Mouse (Mus musculus) liver, embryonic 13.5 days (tissue): ENCODE data around the gene Ntrk1. TPM values are rescaled to one million over a fixed set of nuclear protein-coding genes. Genes with fewer than 3 reads are reported as not detected.

ENCODE experiments used
- ATAC-seq: fragments of 200-750 bp; cut with Nextera tagmentation; 2 replicates; pipeline ENCODE4 v1.8.0; 2017; ENCODE audit warnings: low read depth, mild to moderate bottlenecking, moderate number of reproducible peaks, moderate library complexity
- DNase-seq: peaks from one replicate; pipeline ENCODE4 v3.0.0; 2022
- H3K27ac ChIP-seq: fragments of 300-500 bp; sonication (generic); 2 replicates; pipeline ENCODE4 v1.5.1; 2015; ENCODE audit warnings: moderate library complexity, mild to moderate bottlenecking, inconsistent platforms
- H3K27me3 ChIP-seq: fragments of 300-500 bp; sonication (generic); 2 replicates; pipeline ENCODE4 v1.6.1; 2015; ENCODE audit warnings: mild to moderate bottlenecking, inconsistent platforms
- H3K36me3 ChIP-seq: fragments of 300-500 bp; sonication (generic); 2 replicates; pipeline ENCODE4 v1.6.1; 2015; ENCODE audit warnings: mild to moderate bottlenecking, inconsistent platforms
- H3K4me1 ChIP-seq: fragments of 300-500 bp; sonication (generic); replicated peaks from 2 replicates; pipeline ENCODE4 v1.6.1; 2015; ENCODE audit warnings: inconsistent platforms
- H3K4me2 ChIP-seq: fragments of 300-500 bp; sonication (generic); 2 replicates; pipeline ENCODE4 v1.6.1; 2015; ENCODE audit warnings: inconsistent platforms, mild to moderate bottlenecking, moderate library complexity
- H3K4me3 ChIP-seq: fragments of 300-500 bp; sonication (generic); replicated peaks from 2 replicates; pipeline ENCODE4 v1.5.1; 2015; ENCODE audit warnings: mild to moderate bottlenecking, inconsistent platforms
- H3K9ac ChIP-seq: fragments of 300-500 bp; sonication (generic); 2 replicates; pipeline ENCODE4 v1.6.1; 2015; ENCODE audit warnings: mild to moderate bottlenecking, inconsistent platforms
- H3K9me3 ChIP-seq: fragments of 300-500 bp; sonication (generic); replicated peaks from 2 replicates; pipeline ENCODE4 v1.6.1; 2016; ENCODE audit warnings: inconsistent platforms
- WGBS: fragments of 180-500 bp; shearing (Covaris S2); methylation state at CpG from one replicate; pipeline ENCODE4 v1.1.7; 2015; ENCODE audit not compliant: insufficient replicate concordance; 5-methylcytosine and 5-hydroxymethylcytosine counted together
- polyA plus RNA-seq: library from polyadenylated mRNA; unstranded; fragments of >200 nt; fragmentation: Nextera tagmentation; extraction: Ambion mirVana; gene quantifications from 2 replicates; pipeline ENCODE4 v1.2.1, GENCODE M21; 2015

The Ntrk1 gene
- polyA plus RNA-seq, 1 experiment from 2014 or later = 0.27 TPM

GRCm38 (mm10) chr3:87749977-87750376 is 45.0 kb downstream of the Ntrk1 start:
- Histone ChIP-seq H3K4me1 (no peaks in the 10 kb centered on the region), H3K9ac (no peak overlapping the region), H3K27ac (no peak overlapping the region), H3K4me3 (no peak overlapping the region), H3K27me3 (no peaks in the 10 kb centered on the region), H3K36me3 (0 out of 2 replicates have a peak, but pooled peaks cover 5% of the 10 kb centered on the region), H3K4me2 (no peak overlapping the region), H3K9me3 (no peaks in the 10 kb centered on the region)
- no peak for ATAC-seq
- WGBS = 80% methylated on average over 12 of the region's 12 CpGs
- no peak for DNase-seq

DNA sequence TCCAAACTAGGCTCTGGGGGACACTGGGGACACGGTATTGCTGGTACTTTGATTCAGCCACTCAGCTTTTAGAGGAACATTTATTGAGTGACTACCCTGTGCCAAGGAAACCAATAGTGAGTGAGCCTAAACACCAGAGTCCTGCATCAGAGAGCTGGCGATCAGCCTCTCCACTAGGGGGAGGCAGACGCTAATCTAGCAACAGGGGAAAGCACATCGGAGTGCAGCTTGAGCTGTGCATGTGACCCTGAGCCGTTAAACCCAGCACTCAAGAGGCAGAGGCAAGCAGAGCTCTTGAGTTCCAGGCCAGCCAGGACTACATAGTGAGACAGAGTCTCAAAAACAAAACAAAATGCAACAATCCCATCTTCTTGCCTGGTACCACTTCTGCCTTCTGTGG is 45.9 kb downstream of the Ntrk1 start:
- Histone ChIP-seq H3K9me3 (no peaks in the 10 kb centered on the region), H3K4me1 (no peaks in the 10 kb centered on the region), H3K9ac (no peak overlapping the region), H3K4me2 (no peak overlapping the region), H3K27ac (no peak overlapping the region), H3K27me3 (no peaks in the 10 kb centered on the region), H3K4me3 (no peak overlapping the region), H3K36me3 (0 out of 2 replicates have a peak, but pooled peaks cover 5% of the 10 kb centered on the region)
- ATAC-seq (no peak), DNase-seq (no peak)
- 21% methylated on average over 5 of the region's 5 CpGs for WGBS

DNA sequence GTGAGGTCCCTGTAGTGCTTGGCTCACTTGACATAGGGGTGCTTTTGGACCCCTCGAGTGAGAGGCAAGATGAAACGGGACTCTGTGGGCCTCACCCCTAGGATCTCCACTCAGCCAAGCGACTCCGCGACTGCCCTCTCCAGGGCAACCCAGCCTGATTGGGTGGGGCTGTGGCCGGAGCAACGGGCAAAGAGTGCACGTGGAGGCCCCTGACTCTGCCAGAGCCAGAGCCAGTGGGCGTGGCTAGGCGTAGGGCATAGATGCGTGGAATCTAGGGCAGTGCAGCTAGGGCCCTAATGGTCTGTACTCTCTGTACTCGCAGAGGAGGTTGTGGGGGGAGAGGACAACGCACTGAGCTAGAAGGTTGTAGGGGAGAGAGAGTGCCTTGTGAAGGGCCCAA is 46.5 kb downstream of the Ntrk1 start, which contains the start of gene Lrrc71:
TSS of gene Lrrc71 (minus strand) at position 195 of the 400 bp plus-strand sequence.
- Histone ChIP-seq H3K27me3 (no peaks in the 10 kb centered on the region), H3K4me1 (no peaks in the 10 kb centered on the region), H3K27ac (no peak within 1 kb of the TSS), H3K4me2 (no peak within 1 kb of the TSS), H3K4me3 (no peak within 1 kb of the TSS), H3K9me3 (no peaks in the 10 kb centered on the region), H3K36me3 (0 out of 2 replicates have a peak, but pooled peaks cover 2% of the 10 kb centered on the region), H3K9ac (no peak within 1 kb of the TSS)
- DNase-seq = no peak
- no peak for ATAC-seq
- WGBS = 52% methylated on average over 13 of the region's 13 CpGs

DNA sequence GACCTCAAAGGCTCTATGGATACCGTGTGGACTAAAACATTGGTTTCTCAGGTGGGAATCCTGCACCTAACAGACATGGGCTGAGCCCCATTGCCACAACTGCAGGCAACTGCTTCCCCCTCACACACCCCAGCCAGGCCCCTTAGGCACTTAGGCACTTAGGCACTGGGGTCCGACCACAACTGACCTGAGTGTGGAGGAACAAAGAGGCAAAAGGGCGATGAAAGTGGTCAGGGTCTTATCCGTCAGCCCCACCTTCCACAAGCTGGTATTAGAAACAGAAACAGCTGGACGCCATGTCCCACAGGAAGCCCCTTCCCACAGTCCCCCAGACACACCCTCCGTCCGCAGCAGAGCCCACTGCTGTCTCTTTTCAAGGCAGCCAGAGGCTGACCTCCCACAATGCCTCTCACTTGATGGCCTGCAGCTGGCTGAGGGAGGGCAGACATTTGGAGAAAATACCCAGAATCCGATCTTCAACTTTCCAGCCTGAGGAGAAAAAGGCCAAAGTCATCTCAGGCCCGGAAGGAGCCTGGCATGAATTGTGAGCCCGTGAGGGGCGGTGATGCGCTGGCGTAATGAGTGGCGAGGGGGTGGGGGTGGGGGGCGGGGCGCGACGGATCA is 49.8 kb downstream of the Ntrk1 start:
- H3K4me2 ChIP-seq = no peak overlapping the region
- no peak overlapping the region for H3K4me3 ChIP-seq
- H3K9ac ChIP-seq = no peak overlapping the region
- WGBS = 41% methylated on average over 18 of the region's 18 CpGs
- no peaks in the 10 kb centered on the region for H3K4me1 ChIP-seq
- no peaks in the 10 kb centered on the region for H3K9me3 ChIP-seq
- no peaks in the 10 kb centered on the region for H3K36me3 ChIP-seq
- H3K27ac ChIP-seq = no peak overlapping the region
- H3K27me3 ChIP-seq = no peaks in the 10 kb centered on the region
- ATAC-seq = no peak
- no peak for DNase-seq

- Histone ChIP-seq H3K4me3 (no peak overlapping the region), H3K27me3 (no peaks in the 10 kb centered on the region), H3K4me2 (no peak overlapping the region), H3K36me3 (no peaks in the 10 kb centered on the region), H3K9ac (no peak overlapping the region), H3K27ac (no peak overlapping the region), H3K9me3 (no peaks in the 10 kb centered on the region), H3K4me1 (no peaks in the 10 kb centered on the region)
- WGBS = 54% methylated on average over 4 of the region's 4 CpGs
- ATAC-seq = no peak
- no peak for DNase-seq
Observed at GRCm38 (mm10) chr3:87743927-87744326, 51.0 kb downstream of the Ntrk1 start.

DNA sequence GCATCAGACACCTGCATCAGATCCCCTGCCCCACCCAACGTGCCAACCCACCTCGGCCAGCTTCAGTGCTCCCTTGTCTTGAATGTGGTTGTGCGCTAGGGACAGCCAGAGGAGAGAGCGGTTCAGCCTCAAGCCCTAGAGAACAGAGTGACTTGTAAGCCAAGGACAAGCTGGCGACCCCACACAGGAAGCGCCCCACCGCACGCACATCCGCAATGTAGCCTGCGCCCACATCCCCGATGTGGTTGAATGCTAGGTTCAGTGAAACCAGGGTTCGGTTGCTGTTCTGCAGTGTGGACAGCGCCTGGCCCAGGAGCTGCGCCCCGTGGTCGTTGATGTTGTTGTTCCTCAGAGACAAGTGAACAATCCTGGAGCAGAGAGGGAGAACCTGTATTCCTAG is 52.2 kb downstream of the Ntrk1 start:
- DNase-seq (no peak), ATAC-seq (no peak)
- no peak overlapping the region for H3K9ac ChIP-seq
- no peak overlapping the region for H3K4me3 ChIP-seq
- H3K27me3 ChIP-seq = no peaks in the 10 kb centered on the region
- no peak overlapping the region for H3K27ac ChIP-seq
- 54% methylated on average over 16 of the region's 16 CpGs for WGBS
- H3K4me1 ChIP-seq = no peaks in the 10 kb centered on the region
- no peak overlapping the region for H3K4me2 ChIP-seq
- H3K9me3 ChIP-seq = no peaks in the 10 kb centered on the region
- H3K36me3 ChIP-seq = 0 out of 2 replicates have a peak, but pooled peaks cover 5% of the 10 kb centered on the region

GRCm38 (mm10) chr3:87742013-87742412 is 52.9 kb downstream of the Ntrk1 start:
- no peaks in the 10 kb centered on the region for H3K27me3 ChIP-seq
- no peak overlapping the region for H3K4me3 ChIP-seq
- H3K4me2 ChIP-seq = no peak overlapping the region
- peaks cover 11% of the 10 kb centered on the region; the same call in 1 of the 2 replicates for H3K36me3 ChIP-seq
- WGBS = 70% methylated on average over 3 of the region's 3 CpGs
- H3K9me3 ChIP-seq = no peaks in the 10 kb centered on the region
- no peak overlapping the region for H3K9ac ChIP-seq
- no peaks in the 10 kb centered on the region for H3K4me1 ChIP-seq
- no peak for ATAC-seq
- no peak overlapping the region for H3K27ac ChIP-seq
- DNase-seq = no peak

- H3K4me3 ChIP-seq = no peak overlapping the region
- H3K4me2 ChIP-seq = no peak overlapping the region
- H3K27me3 ChIP-seq = no peaks in the 10 kb centered on the region
- H3K27ac ChIP-seq = no peak overlapping the region
- peaks cover 21% of the 10 kb centered on the region for H3K36me3 ChIP-seq
- H3K9me3 ChIP-seq = no peaks in the 10 kb centered on the region
- H3K4me1 ChIP-seq = no peaks in the 10 kb centered on the region
- DNase-seq = no peak
- 59% methylated on average over 5 of the region's 5 CpGs for WGBS
- ATAC-seq = no peak
- H3K9ac ChIP-seq = no peak overlapping the region
Observed at GRCm38 (mm10) chr3:87738906-87739305, 56.1 kb downstream of the Ntrk1 start.

GRCm38 (mm10) chr3:87735335-87735734 is 59.6 kb downstream of the Ntrk1 start:
- Histone ChIP-seq H3K4me1 (no peaks in the 10 kb centered on the region), H3K4me3 (no peak overlapping the region), H3K27me3 (no peaks in the 10 kb centered on the region), H3K9me3 (no peaks in the 10 kb centered on the region), H3K9ac (no peak overlapping the region), H3K36me3 (peaks cover 38% of the 10 kb centered on the region), H3K27ac (no peak overlapping the region), H3K4me2 (no peak overlapping the region)
- 77% methylated on average over 9 of the region's 9 CpGs for WGBS
- DNase-seq (no peak), ATAC-seq (no peak)

DNA sequence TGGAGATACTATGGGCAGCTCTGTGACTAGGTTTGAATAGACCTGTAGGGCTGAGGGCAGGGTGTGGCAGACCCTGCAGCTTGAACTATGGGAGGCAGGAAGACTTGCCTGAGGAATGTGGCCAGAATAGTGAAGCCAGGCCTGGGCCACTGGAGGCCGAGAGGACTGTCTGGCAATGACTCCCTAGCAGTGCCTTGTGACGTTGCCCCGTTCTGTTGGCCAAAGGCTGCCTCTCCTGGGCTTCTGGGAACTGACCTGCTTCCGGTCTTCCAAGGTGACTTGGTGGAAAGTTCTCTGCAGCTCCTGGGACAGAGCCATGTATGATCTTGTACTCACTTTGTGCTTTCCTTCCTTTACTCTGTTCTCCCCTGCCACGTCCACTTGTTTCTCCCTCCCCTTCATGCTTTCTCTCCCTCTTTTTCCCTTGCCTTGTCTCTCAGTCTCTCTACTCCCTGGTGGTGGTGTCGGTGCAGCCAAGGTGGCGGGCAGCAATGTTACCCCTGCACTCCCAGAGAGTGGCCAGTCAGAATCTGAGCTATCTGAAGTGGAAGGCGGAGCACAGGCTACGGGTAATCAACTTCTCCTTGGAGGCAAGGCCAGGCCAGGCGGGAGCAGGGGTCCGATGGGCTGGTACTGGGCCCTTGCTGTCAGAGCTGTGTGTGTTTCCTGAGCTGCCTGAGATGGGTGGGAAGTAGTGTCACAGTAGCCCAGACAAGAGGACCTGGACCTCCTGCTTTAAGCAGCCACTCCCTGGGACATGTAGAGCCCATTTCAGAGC is 60.8 kb downstream of the Ntrk1 start:
- no peak overlapping the region for H3K27ac ChIP-seq
- H3K4me2 ChIP-seq = no peak overlapping the region
- no peak for DNase-seq
- H3K9me3 ChIP-seq = no peaks in the 10 kb centered on the region
- no peak overlapping the region for H3K9ac ChIP-seq
- no peak for ATAC-seq
- peaks cover 43% of the 10 kb centered on the region for H3K36me3 ChIP-seq
- no peaks in the 10 kb centered on the region for H3K4me1 ChIP-seq
- no peaks in the 10 kb centered on the region for H3K27me3 ChIP-seq
- no peak overlapping the region for H3K4me3 ChIP-seq
- WGBS = 71% methylated on average over 11 of the region's 11 CpGs

- Histone ChIP-seq H3K9me3 (no peaks in the 10 kb centered on the region), H3K36me3 (peaks cover 51% of the 10 kb centered on the region), H3K4me2 (no peak overlapping the region), H3K4me1 (no peaks in the 10 kb centered on the region), H3K4me3 (no peak overlapping the region), H3K9ac (no peak overlapping the region), H3K27me3 (no peaks in the 10 kb centered on the region), H3K27ac (no peak overlapping the region)
- ATAC-seq (no peak), DNase-seq (no peak)
- 52% methylated on average over 4 of the region's 4 CpGs for WGBS
Observed at GRCm38 (mm10) chr3:87733098-87733497, 61.9 kb downstream of the Ntrk1 start.

DNA sequence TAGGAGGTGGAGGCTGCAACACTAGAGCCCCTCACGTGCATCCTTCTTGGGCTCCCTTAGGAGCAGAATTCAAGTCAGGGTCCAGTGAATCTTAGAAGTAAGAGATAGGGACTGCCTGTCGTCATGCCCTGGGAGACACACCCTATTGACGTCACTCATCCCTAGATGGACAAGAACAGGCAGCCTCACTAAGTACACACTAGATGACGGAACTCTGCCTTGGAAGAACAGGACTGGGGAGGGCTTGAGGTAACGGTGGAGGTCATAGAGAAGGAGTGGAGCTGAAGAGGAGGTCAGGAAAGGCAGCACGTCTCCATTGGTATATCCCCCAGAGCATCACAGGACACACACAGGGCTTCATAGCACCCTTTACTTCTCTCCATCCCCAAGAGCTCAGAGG is 66.3 kb downstream of the Ntrk1 start:
- DNase-seq (no peak), ATAC-seq (no peak)
- Histone ChIP-seq H3K27ac (no peak overlapping the region), H3K4me2 (no peak overlapping the region), H3K9ac (no peak overlapping the region), H3K4me3 (no peak overlapping the region), H3K27me3 (no peaks in the 10 kb centered on the region), H3K36me3 (peaks cover 57% of the 10 kb centered on the region), H3K4me1 (no peaks in the 10 kb centered on the region), H3K9me3 (no peaks in the 10 kb centered on the region)
- WGBS = 70% methylated on average over 6 of the region's 6 CpGs
